Mouse (Mus musculus): ENCODE measurements around the gene Olfr506. TPM values are rescaled to one million over a fixed set of nuclear protein-coding genes. Genes with fewer than 3 reads are reported as not detected.
"Not testable (repeated sequence)": the region's sequence is repeated elsewhere in the genome, so short reads cannot be mapped to it uniquely, and the experiment has no call there.

The Olfr506 gene
- total RNA-seq (2015): not detected in 2 replicates
- total RNA-seq (2017): not detected in 2 replicates

- ATAC-seq (ENCODE audit: poor library complexity, severe bottlenecking): no peak
These were observed at the start of gene Olfr506 for GRCm38 (mm10) chr7:108610487-108610886. Gene Olfr506 (plus strand): TSS chr7:108610787.

GRCm38 (mm10) chr7:108565693-108566092 is 44.9 kb upstream of the Olfr506 start, which contains the start of gene Olfr504:
Gene Olfr504 (minus strand): TSS chr7:108565793.
- no peak for ATAC-seq (ENCODE audit: poor library complexity, severe bottlenecking)

GRCm38 (mm10) chr7:108589797-108590196 is 20.8 kb upstream of the Olfr506 start:
- ATAC-seq (ENCODE audit: poor library complexity, severe bottlenecking): no peak

GRCm38 (mm10) chr7:108601916-108602315 is 8.7 kb upstream of the Olfr506 start:
- not testable (repeated sequence) for ATAC-seq (ENCODE audit: poor library complexity, severe bottlenecking)

GRCm38 (mm10) chr7:108614110-108614509 is 3.5 kb downstream of the Olfr506 start:
- ATAC-seq (ENCODE audit: poor library complexity, severe bottlenecking): no peak

GRCm38 (mm10) chr7:108616781-108617180 is 6.2 kb downstream of the Olfr506 start:
- ATAC-seq (ENCODE audit: poor library complexity, severe bottlenecking): not testable (repeated sequence)

DNA sequence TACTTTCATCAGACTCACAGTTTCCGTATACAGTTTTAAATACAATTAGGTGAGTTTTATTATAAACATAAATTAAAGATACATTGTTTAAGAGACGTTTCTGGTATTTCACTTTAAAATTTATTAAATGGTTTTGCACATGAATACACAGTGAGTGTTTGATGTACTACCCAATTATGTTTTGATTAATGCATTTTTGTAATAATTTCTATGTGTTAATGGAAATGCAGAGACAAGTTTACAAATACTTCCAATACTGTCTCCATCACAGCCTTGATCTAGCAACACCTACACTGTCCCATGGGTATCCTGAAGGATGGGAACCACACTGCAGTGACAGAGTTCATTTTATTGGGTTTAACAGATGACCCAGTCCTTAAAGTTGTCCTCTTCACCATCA is 10.9 kb downstream of the Olfr506 start, which contains the start of gene Olfr507:
Olfr507 (plus strand) TSS at position 301 of the 400 bp plus-strand sequence.
- ATAC-seq (ENCODE audit: poor library complexity, severe bottlenecking): no peak

DNA sequence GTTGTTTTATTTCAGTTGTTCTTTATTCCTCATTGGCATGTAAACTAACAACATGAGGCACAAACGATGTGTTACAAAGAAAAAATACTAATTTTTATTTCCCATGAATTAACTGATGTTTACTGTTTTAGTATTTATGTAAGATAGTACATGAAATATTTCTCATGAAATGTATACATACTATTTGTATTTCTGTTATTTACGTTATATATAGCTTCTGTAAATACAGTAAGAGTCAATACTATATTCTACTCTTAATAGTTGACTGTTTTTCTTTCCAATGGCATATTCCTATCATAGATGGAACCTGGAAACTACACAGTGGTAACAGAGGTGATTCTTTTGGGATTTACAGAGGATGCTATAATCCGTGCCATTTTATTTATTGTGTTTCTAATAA is 19.1 kb downstream of the Olfr506 start, which contains the start of gene Olfr508:
Olfr508 (plus strand) TSS at position 301 of the 400 bp plus-strand sequence.
- no peak for ATAC-seq (ENCODE audit: poor library complexity, severe bottlenecking)

DNA sequence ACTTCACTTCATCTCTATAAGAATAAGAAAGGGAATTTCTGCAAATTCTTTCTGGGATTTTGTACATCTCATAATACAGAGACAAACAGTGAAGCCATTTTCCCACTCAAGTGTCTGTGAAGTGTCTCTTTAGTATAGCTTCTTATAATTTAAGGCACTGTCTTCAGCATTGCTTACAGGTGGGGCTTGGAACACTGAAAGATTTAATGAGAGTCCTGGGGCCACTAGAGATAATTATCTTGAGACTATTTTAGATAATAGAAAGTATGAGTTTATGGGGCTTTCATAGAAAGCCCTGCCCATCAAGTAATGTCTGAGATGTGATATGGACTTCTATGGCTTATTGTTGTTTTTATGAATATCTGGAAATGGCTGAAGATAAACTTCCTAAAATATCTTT is 41.2 kb downstream of the Olfr506 start, which contains the start of gene Olfr509:
Olfr509 (minus strand) TSS at position 101 of the 400 bp plus-strand sequence.
- no peak for ATAC-seq (ENCODE audit: poor library complexity, severe bottlenecking)

GRCm38 (mm10) chr7:108662419-108662818 is 51.8 kb downstream of the Olfr506 start:
- ATAC-seq (ENCODE audit: poor library complexity, severe bottlenecking): no peak

Other genes with a start within 250 kb of the Olfr506 start
- gene Olfr494, start 245.5 kb upstream of the Olfr506 start, total RNA-seq (2015): not detected in 2 replicates
- gene Olfr494, start 245.5 kb upstream of the Olfr506 start, total RNA-seq (2017): not detected in 2 replicates
- not detected in 2 replicates for gene Olfr495, start 217.6 kb upstream of the Olfr506 start, total RNA-seq (2015)
- not detected in 2 replicates for gene Olfr495, start 217.6 kb upstream of the Olfr506 start, total RNA-seq (2017)
- gene Olfr497, start 190.4 kb upstream of the Olfr506 start, total RNA-seq (2015): not detected in 2 replicates
- gene Olfr497, start 190.4 kb upstream of the Olfr506 start, total RNA-seq (2017): not detected in 2 replicates
- not detected in 2 replicates for gene Olfr498, start 145.5 kb upstream of the Olfr506 start, total RNA-seq (2015)
- gene Olfr498, start 145.5 kb upstream of the Olfr506 start, total RNA-seq (2017): not detected in 2 replicates
- gene Olfr502, start 85.7 kb upstream of the Olfr506 start, total RNA-seq (2015): not detected in 2 replicates
- not detected in 2 replicates for gene Olfr502, start 85.7 kb upstream of the Olfr506 start, total RNA-seq (2017)
- not detected in 2 replicates for gene Olfr503, start 66.3 kb upstream of the Olfr506 start, total RNA-seq (2015)
- gene Olfr503, start 66.3 kb upstream of the Olfr506 start, total RNA-seq (2017): not detected in 2 replicates
- not detected in 2 replicates for gene Olfr504, start 45.0 kb upstream of the Olfr506 start, total RNA-seq (2015)
- gene Olfr504, start 45.0 kb upstream of the Olfr506 start, total RNA-seq (2017): not detected in 2 replicates
- gene Olfr507, start 11.0 kb downstream of the Olfr506 start, total RNA-seq (2015): not detected in 2 replicates
- gene Olfr507, start 11.0 kb downstream of the Olfr506 start, total RNA-seq (2017): not detected in 2 replicates
- gene Olfr508, start 19.2 kb downstream of the Olfr506 start, total RNA-seq (2015): not detected in 2 replicates
- gene Olfr508, start 19.2 kb downstream of the Olfr506 start, total RNA-seq (2017): not detected in 2 replicates
- not detected in 2 replicates for gene Olfr509, start 41.1 kb downstream of the Olfr506 start, total RNA-seq (2015)
- gene Olfr509, start 41.1 kb downstream of the Olfr506 start, total RNA-seq (2017): not detected in 2 replicates
- not detected in 2 replicates for gene Olfr510, start 55.6 kb downstream of the Olfr506 start, total RNA-seq (2015)
- gene Olfr510, start 55.6 kb downstream of the Olfr506 start, total RNA-seq (2017): not detected in 2 replicates
- gene Olfr512, start 102.5 kb downstream of the Olfr506 start, total RNA-seq (2015): not detected in 2 replicates
- not detected in 2 replicates for gene Olfr512, start 102.5 kb downstream of the Olfr506 start, total RNA-seq (2017)
- not detected in 2 replicates for gene Olfr513, start 140.2 kb downstream of the Olfr506 start, total RNA-seq (2015)
- not detected in 2 replicates for gene Olfr513, start 140.2 kb downstream of the Olfr506 start, total RNA-seq (2017)
- gene Olfr514, start 215.2 kb downstream of the Olfr506 start, total RNA-seq (2015): not detected in 2 replicates
- gene Olfr514, start 215.2 kb downstream of the Olfr506 start, total RNA-seq (2017): not detected in 2 replicates
- gene Olfr516, start 239.7 kb downstream of the Olfr506 start, total RNA-seq (2015): not detected in 2 replicates
- not detected in 2 replicates for gene Olfr516, start 239.7 kb downstream of the Olfr506 start, total RNA-seq (2017)